Mouse (Mus musculus) left cerebral cortex, postnatal 14 days (tissue): ENCODE data around the gene Olfr299. TPM values are rescaled to one million over a fixed set of nuclear protein-coding genes. Genes with fewer than 3 reads are reported as not detected.

Source experiments
- DNase-seq, 2 experiments: peaks; one replicate each; pipeline ENCODE4 v3.0.0; 2021 to 2022; ENCODE audit warnings: low spot score in 2 of 2, mixed read lengths in 1 of 2
- intact Hi-C: fragments of 180-260 bp; cut with DNase I; formaldehyde crosslinking; loops from one replicate; pipeline ENCODE4 v1.15.1; 2025
- long read RNA-seq, 2 experiments: library from polyadenylated mRNA; stranded (forward); transcript quantifications; one replicate each; pipeline ENCODE4 v2.0.0; 2021
- total RNA-seq, 2 experiments: library from RNA; stranded (reverse); gene quantifications; 2 replicates each; pipeline ENCODE4 v1.2.3; 2021

Olfr299 gene
- total RNA-seq = not detected
- long read RNA-seq, experiment 1 = 0 reads
- long read RNA-seq, experiment 2 = 0 reads

GRCm38 (mm10) chr7:86459621-86460020 lies at the start of gene Olfr299:
Gene Olfr299 (plus strand): TSS chr7:86459921.
- no peak for DNase-seq
- intact Hi-C loops = no loop called here

GRCm38 (mm10) chr7:86492384-86492783 lies 32.7 kb downstream of the Olfr299 start, which contains the start of gene Olfr298:
Gene Olfr298 (minus strand): TSS chr7:86492484.
- no peak for DNase-seq
- intact Hi-C loops = no loop called here

Other genes with a start within 250 kb of the Olfr299 start
- not detected for gene Vmn2r76, start 213.6 kb upstream of the Olfr299 start, total RNA-seq
- gene Olfr310, start 182.7 kb upstream of the Olfr299 start, total RNA-seq = not detected
- gene Olfr309, start 146.2 kb upstream of the Olfr299 start, total RNA-seq = not detected
- not detected for gene Olfr308, start 134.3 kb upstream of the Olfr299 start, total RNA-seq
- not detected for gene Olfr307, start 122.3 kb upstream of the Olfr299 start, total RNA-seq
- not detected for gene Olfr305, start 93.0 kb upstream of the Olfr299 start, total RNA-seq
- not detected for gene Olfr304, start 73.3 kb upstream of the Olfr299 start, total RNA-seq
- gene Olfr303, start 62.1 kb upstream of the Olfr299 start, total RNA-seq = not detected
- gene Olfr301, start 56.1 kb upstream of the Olfr299 start, total RNA-seq = not detected
- not detected for gene Olfr298, start 32.6 kb downstream of the Olfr299 start, total RNA-seq
- not detected for gene Olfr297, start 60.0 kb downstream of the Olfr299 start, total RNA-seq
- not detected for gene Olfr295, start 123.9 kb downstream of the Olfr299 start, total RNA-seq
- gene Olfr294, start 156.7 kb downstream of the Olfr299 start, total RNA-seq = not detected
- not detected for gene Olfr293, start 189.1 kb downstream of the Olfr299 start, total RNA-seq
- gene Olfr292, start 228.4 kb downstream of the Olfr299 start, total RNA-seq = not detected